Mouse (Mus musculus) E14TG2a.4 (cell line): Measurements from ENCODE around the gene Rinl.

ENCODE experiments used
- CTCF ChIP-seq: conservative IDR thresholded peaks from 2 replicates; pipeline ENCODE4 v1.5.1; 2014; ENCODE audit warnings: low read length
- NANOG ChIP-seq: IDR thresholded peaks from 2 replicates; pipeline ENCODE4 v1.6.1; 2014; ENCODE audit warnings: borderline replicate concordance, low read length, mixed read lengths
- POU5F1 ChIP-seq: IDR thresholded peaks from 2 replicates; pipeline ENCODE4 v1.6.1; 2014; ENCODE audit warnings: low read length, borderline replicate concordance

DNA sequence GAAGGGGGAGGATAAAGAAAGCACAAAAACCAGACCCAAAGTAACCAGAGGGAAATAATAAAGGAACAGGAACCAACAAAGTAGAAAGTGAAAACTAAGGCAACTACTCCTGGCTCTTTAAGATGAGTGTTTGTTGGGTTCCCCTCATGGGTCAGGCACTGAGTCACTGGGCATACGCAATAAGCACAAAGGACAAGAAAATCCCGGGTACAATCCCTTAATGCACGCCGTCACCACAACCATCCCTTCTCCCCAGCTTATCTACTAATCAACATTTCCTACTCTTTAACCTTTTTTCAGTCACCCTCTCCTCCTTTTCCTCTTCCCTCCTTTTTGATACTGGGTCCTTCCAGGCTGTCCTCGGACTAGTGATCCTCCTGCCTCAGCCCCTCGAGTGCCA lies 23.6 kb upstream of the Rinl start:
- TF ChIP-seq CTCF (no peak), NANOG (no peak), POU5F1 (no peak)
